Mouse (Mus musculus): ENCODE data around the gene Ciao2b. TPM values are rescaled to one million over a fixed set of nuclear protein-coding genes. Genes with fewer than 3 reads are reported as not detected.

The Ciao2b gene
- polyA plus RNA-seq, 1 experiment, result 53.9 TPM

DNA sequence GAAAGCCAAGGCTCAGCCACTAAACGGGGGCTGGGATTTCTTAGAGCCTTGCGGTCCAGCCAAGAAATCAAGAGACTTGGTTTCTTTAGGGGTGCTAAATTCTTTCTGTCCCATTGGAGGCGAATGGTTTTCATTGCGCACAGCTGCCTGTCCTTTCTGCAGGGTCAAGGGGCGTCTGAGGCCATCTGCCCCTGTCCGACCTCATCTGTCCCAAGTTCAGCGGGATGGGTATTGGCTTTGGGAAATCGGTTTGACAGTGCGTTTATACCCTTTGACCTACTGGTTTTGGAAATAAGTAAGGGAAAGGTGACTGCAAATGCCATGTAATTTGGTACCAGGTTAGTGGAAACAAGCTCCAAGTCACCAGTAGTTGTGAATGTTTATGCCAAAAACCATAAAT is 49.9 kb downstream of the Ciao2b start:
- Histone ChIP-seq H3K27me3 (ENCODE audit: control insufficient read depth, insufficient read depth, low read length) (no peaks in the 10 kb centered on the region), H3K4me1 (ENCODE audit: control insufficient read depth, insufficient read depth, low read length) (no peaks in the 10 kb centered on the region), H3K27ac (ENCODE audit: insufficient read depth, low read length) (peak overlapping the region; percentile 67), H3K4me3 (replicated peaks; ENCODE audit: insufficient read depth, low read depth, low read length) (peak overlapping the region; percentile 78)
- 3% methylated on average over 9 of the region's 9 CpGs for WGBS
- no peak for DNase-seq
- TF ChIP-seq CTCF (IDR thresholded peaks at IDR 0.05; ENCODE audit: borderline replicate concordance, insufficient read depth, low read depth, low read length) (no peak), POLR2A (IDR thresholded peaks at IDR 0.05; ENCODE audit: borderline replicate concordance, insufficient read depth, low read length) (no peak)

GRCm38 (mm10) chr8:104591133-104591834 is 50.5 kb downstream of the Ciao2b start, which contains the start of gene Pdp2:
TSS of gene Pdp2 (plus strand) at chr8:104591451.
- peak; percentile 94 to 95 for DNase-seq
- under 1% methylated on average over 44 of the region's 44 CpGs for WGBS
- H3K27ac ChIP-seq (ENCODE audit: insufficient read depth, low read length), result peak within 1 kb of the TSS; percentile 67
- H3K4me1 ChIP-seq (ENCODE audit: control insufficient read depth, insufficient read depth, low read length), result no peaks in the 10 kb centered on the region
- peak within 1 kb of the TSS; percentile 78 for H3K4me3 ChIP-seq (replicated peaks; ENCODE audit: insufficient read depth, low read depth, low read length)
- TF ChIP-seq POLR2A (IDR thresholded peaks at IDR 0.05; ENCODE audit: borderline replicate concordance, insufficient read depth, low read length) (peak; percentile 72), CTCF (IDR thresholded peaks at IDR 0.05; ENCODE audit: borderline replicate concordance, insufficient read depth, low read depth, low read length) (no peak)
- no peaks in the 10 kb centered on the region for H3K27me3 ChIP-seq (ENCODE audit: control insufficient read depth, insufficient read depth, low read length)

DNA sequence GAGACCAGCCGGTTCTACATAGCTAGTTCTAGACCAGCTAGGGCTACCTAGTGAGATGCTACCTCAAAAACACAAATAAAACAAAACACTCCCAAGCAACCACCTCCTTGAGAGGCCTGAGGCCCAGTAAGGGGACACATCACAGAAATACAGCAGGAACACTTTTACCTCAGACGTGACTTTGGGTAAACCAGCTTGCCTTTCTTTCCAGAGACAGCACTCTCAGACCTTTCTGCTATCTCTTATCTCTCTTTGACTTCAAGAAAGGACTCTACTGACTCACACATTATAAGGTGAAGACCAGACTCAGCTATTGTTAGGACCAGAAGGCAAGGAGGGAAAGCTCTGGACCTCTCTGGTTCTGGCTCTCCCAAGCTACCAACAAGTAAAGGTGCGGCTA is 51.5 kb downstream of the Ciao2b start:
- H3K27me3 ChIP-seq (ENCODE audit: control insufficient read depth, insufficient read depth, low read length), result no peaks in the 10 kb centered on the region
- H3K27ac ChIP-seq (ENCODE audit: insufficient read depth, low read length), result no peak overlapping the region
- 96% methylated on average over 3 of the region's 3 CpGs for WGBS
- H3K4me1 ChIP-seq (ENCODE audit: control insufficient read depth, insufficient read depth, low read length), result no peaks in the 10 kb centered on the region
- no peak for TF ChIP-seq CTCF (IDR thresholded peaks at IDR 0.05; ENCODE audit: borderline replicate concordance, insufficient read depth, low read depth, low read length)
- TF ChIP-seq POLR2A (IDR thresholded peaks at IDR 0.05; ENCODE audit: borderline replicate concordance, insufficient read depth, low read length), result no peak
- no peak overlapping the region for H3K4me3 ChIP-seq (replicated peaks; ENCODE audit: insufficient read depth, low read depth, low read length)
- no peak for DNase-seq

Other genes starting within 250 kb of the Ciao2b start
- gene Cmtm4, start 246.2 kb downstream of the Ciao2b start, polyA plus RNA-seq (2012; rRNA removed), result 31.1 and 33.3 TPM in 2 replicates
- 174 and 191 TPM in 2 replicates for gene Dync1li2, start 198.9 kb downstream of the Ciao2b start, polyA plus RNA-seq (2012; rRNA removed)
- 0.23 and 0.40 TPM in 2 replicates for gene Terb1, start 132.1 kb downstream of the Ciao2b start, polyA plus RNA-seq (2012; rRNA removed)
- 96.1 and 96.5 TPM in 2 replicates for gene Nae1, start 107.3 kb downstream of the Ciao2b start, polyA plus RNA-seq (2012; rRNA removed)
- gene Car7, start 107.3 kb downstream of the Ciao2b start, polyA plus RNA-seq (2012; rRNA removed), result 59.8 and 67.8 TPM in 2 replicates
- 6.9 and 7.4 TPM in 2 replicates for gene Pdp2, start 50.5 kb downstream of the Ciao2b start, polyA plus RNA-seq (2012; rRNA removed)
- not detected in 2 replicates for gene Cdh16, start 17.6 kb downstream of the Ciao2b start, polyA plus RNA-seq (2012; rRNA removed)
- 3.3 and 3.6 TPM in 2 replicates for gene Rrad, start 10.6 kb downstream of the Ciao2b start, polyA plus RNA-seq (2012; rRNA removed)
- gene Ces2a, start 92.0 kb upstream of the Ciao2b start, polyA plus RNA-seq (2012; rRNA removed), result not detected in 2 replicates
- gene Ces2b, start 189.6 kb upstream of the Ciao2b start, polyA plus RNA-seq (2012; rRNA removed), result 0.06 TPM in 1 of 2 replicates, not detected in the other
- gene Ces2c, start 205.1 kb upstream of the Ciao2b start, polyA plus RNA-seq (2012; rRNA removed), result not detected in 2 replicates

Measured in cerebellum, adult 2 months (tissue).